Mouse (Mus musculus) c-Kit-positive CD71-negative TER-119-negative erythroid progenitor cells, embryonic 14.5 days (primary cell): ENCODE measurements around the gene Sptssb.

Experiments used
- DNase-seq: peaks from one replicate; pipeline ENCODE4 v3.0.0-alpha.2; 2013; ENCODE audit warnings: low read depth

Gene Sptssb

GRCm38 (mm10) chr3:69859858-69860588 is at the start of gene Sptssb:
Gene Sptssb (minus strand): TSS chr3:69859940.
- DNase-seq: no peak

- no peak for DNase-seq
These were observed 48.3 kb upstream of the Sptssb start for GRCm38 (mm10) chr3:69908074-69908473.

GRCm38 (mm10) chr3:69907564-69907963 is 47.8 kb upstream of the Sptssb start:
- no peak for DNase-seq

GRCm38 (mm10) chr3:69902787-69903477 is 43.2 kb upstream of the Sptssb start:
- DNase-seq: no peak

GRCm38 (mm10) chr3:69902382-69902781 is 42.6 kb upstream of the Sptssb start:
- DNase-seq: no peak

- no peak for DNase-seq
These were observed 42.2 kb upstream of the Sptssb start for GRCm38 (mm10) chr3:69901874-69902381.

GRCm38 (mm10) chr3:69900335-69900734 is 40.6 kb upstream of the Sptssb start:
- DNase-seq: no peak

- DNase-seq: peak; percentile 17
These were observed 38.3 kb upstream of the Sptssb start for GRCm38 (mm10) chr3:69897917-69898594.

- DNase-seq: no peak
These were observed 35.8 kb upstream of the Sptssb start for GRCm38 (mm10) chr3:69895516-69895915.

- no peak for DNase-seq
These were observed 32.7 kb upstream of the Sptssb start for GRCm38 (mm10) chr3:69892187-69893094.

GRCm38 (mm10) chr3:69885866-69886265 is 26.1 kb upstream of the Sptssb start:
- no peak for DNase-seq

GRCm38 (mm10) chr3:69883710-69884109 is 24.0 kb upstream of the Sptssb start:
- DNase-seq: no peak

GRCm38 (mm10) chr3:69877538-69877937 is 17.8 kb upstream of the Sptssb start:
- DNase-seq: no peak

- no peak for DNase-seq
These were observed 15.0 kb upstream of the Sptssb start for GRCm38 (mm10) chr3:69874721-69875120.

GRCm38 (mm10) chr3:69872661-69873327 is 13.1 kb upstream of the Sptssb start:
- DNase-seq: no peak

GRCm38 (mm10) chr3:69871174-69871573 is 11.4 kb upstream of the Sptssb start:
- DNase-seq: no peak

- no peak for DNase-seq
These were observed 10.0 kb upstream of the Sptssb start for GRCm38 (mm10) chr3:69869702-69870101.

- no peak for DNase-seq
These were observed 2.2 kb upstream of the Sptssb start for GRCm38 (mm10) chr3:69861789-69862395.

GRCm38 (mm10) chr3:69860589-69861521 is 1.1 kb upstream of the Sptssb start:
- no peak for DNase-seq

GRCm38 (mm10) chr3:69839485-69839884 is 20.3 kb downstream of the Sptssb start:
- DNase-seq: no peak
